ENCODE assay signal across 13 mouse cellular contexts in genomic region chr4:154497423-154498175, GRCm38 (mm10).
DNase-seq lines count a peak whose midpoint lies in the region; ATAC-seq and TF ChIP-seq lines count a peak whose summit lies in the region.
"Had no signal": no experiment of that assay in that cellular context is flagged by ENCODE, and none has a peak within 500 bp of the region (broad histone marks: within the 10 kb centered on the region; RNA-seq: fewer than 3 reads in every experiment).

No protein-coding gene starts in this region.

- H3K9ac ChIP-seq in lung, postnatal 0 days (replicated peaks; ENCODE audit: low read depth): no peak overlapping the region
- no peak overlapping the region for H3K9ac ChIP-seq in intestine, postnatal 0 days (ENCODE audit: low read depth, low read length)
- H3K9ac ChIP-seq in stomach, embryonic 16.5 days (ENCODE audit: low read length): peak overlapping the region; percentile 26; the same call in 1 of the 2 replicates

- H3K36me3 ChIP-seq in heart, embryonic 10.5 days: no peaks in the 10 kb centered on the region
- no peaks in the 10 kb centered on the region for H3K36me3 ChIP-seq in lung, postnatal 0 days (ENCODE audit: insufficient read depth, low read length)
- H3K36me3 ChIP-seq in intestine, postnatal 0 days (ENCODE audit: control insufficient read depth, insufficient read depth): no peaks in the 10 kb centered on the region
- no peaks in the 10 kb centered on the region for H3K36me3 ChIP-seq in stomach, embryonic 16.5 days (ENCODE audit: control insufficient read depth, insufficient read depth, low read length)

- no peak for DNase-seq in heart, embryonic 10.5 days (ENCODE audit: low spot score)
- no peak for DNase-seq in heart, adult 11 months
- DNase-seq in lung, postnatal 0 days (ENCODE audit: low spot score): no peak
- no peak for DNase-seq in lung, adult 18-20 months
- no peak for DNase-seq in urinary bladder, adult 2 months (ENCODE audit: low spot score)
- DNase-seq in cerebellum, adult 18-20 months: no peak
- DNase-seq: thymus, postnatal 36 days had no signal

- 0 out of 2 replicates have a peak, but pooled peaks have one; percentile 5 for ATAC-seq in lung, postnatal 0 days
- ATAC-seq in intestine, postnatal 0 days: peak; percentile 26
- peak; percentile 48; the same call in 1 of the 2 replicates for ATAC-seq in stomach, embryonic 16.5 days (ENCODE audit: insufficient read depth, low FRiP score)
- ATAC-seq: CD4-positive, CD25-positive, alpha-beta regulatory T cell, adult 4 months had no signal

- 59% methylated on average over 4 of the region's 4 CpGs for WGBS in heart, embryonic 10.5 days
- WGBS in lung, postnatal 0 days: 47% methylated on average over 4 of the region's 4 CpGs
- 45% methylated on average over 4 of the region's 4 CpGs for WGBS in intestine, postnatal 0 days
- WGBS in stomach, embryonic 16.5 days: 68% methylated on average over 4 of the region's 4 CpGs

- TF ChIP-seq EP300 in lung, postnatal 0 days (IDR thresholded peaks at IDR 0.05): no peak

- no peak overlapping the region for H3K4me2 ChIP-seq in lung, postnatal 0 days (replicated peaks; ENCODE audit: low read depth, low read length)
- no peak overlapping the region; the same call in 1 of the 2 replicates for H3K4me2 ChIP-seq in intestine, postnatal 0 days (replicated peaks; ENCODE audit: low read depth)
- H3K4me2 ChIP-seq in stomach, embryonic 16.5 days (ENCODE audit: low read depth, low read length): no peak overlapping the region

- TF ChIP-seq CTCF in lung, postnatal 0 days (IDR thresholded peaks at IDR 0.05): no peak
- no peak for TF ChIP-seq CTCF in intestine, postnatal 0 days (IDR thresholded peaks at IDR 0.05; ENCODE audit: low read depth)

- peaks cover 44% of the 10 kb centered on the region; the same call in 1 of the 2 replicates for H3K27me3 ChIP-seq in heart, embryonic 10.5 days (ENCODE audit: insufficient read depth, poor library complexity, severe bottlenecking)
- H3K27me3 ChIP-seq in lung, postnatal 0 days (replicated peaks; ENCODE audit: insufficient read depth, low read length): 0 out of 2 replicates have a peak, but pooled peaks cover 1% of the 10 kb centered on the region
- H3K27me3 ChIP-seq in intestine, postnatal 0 days (replicated peaks; ENCODE audit: control insufficient read depth, insufficient read depth, low read length): no peaks in the 10 kb centered on the region
- no peaks in the 10 kb centered on the region for H3K27me3 ChIP-seq in stomach, embryonic 16.5 days (ENCODE audit: control insufficient read depth, insufficient read depth, low read length)

- H3K27ac ChIP-seq in heart, embryonic 10.5 days: peak overlapping the region; percentile 81
- 0 out of 2 replicates have a peak overlapping the region, but pooled peaks have one; percentile 32 for H3K27ac ChIP-seq in lung, postnatal 0 days (ENCODE audit: low read length)
- H3K27ac ChIP-seq in intestine, postnatal 0 days (ENCODE audit: low read depth, low read length): peak overlapping the region; percentile 73
- H3K27ac ChIP-seq in stomach, embryonic 16.5 days (ENCODE audit: low read length): peak overlapping the region; percentile 92
- H3K27ac ChIP-seq: hindbrain, postnatal 0 days had no signal

- H3K9me3 ChIP-seq in heart, embryonic 10.5 days: no peaks in the 10 kb centered on the region
- no peaks in the 10 kb centered on the region for H3K9me3 ChIP-seq in lung, postnatal 0 days (ENCODE audit: low read length)
- H3K9me3 ChIP-seq in intestine, postnatal 0 days (ENCODE audit: control insufficient read depth): no peaks in the 10 kb centered on the region
- no peaks in the 10 kb centered on the region for H3K9me3 ChIP-seq in stomach, embryonic 16.5 days (replicated peaks; ENCODE audit: control insufficient read depth, low read length)
- H3K9me3 ChIP-seq: megakaryocyte, embryonic 14.5 days had no signal

- no peak overlapping the region for H3K4me3 ChIP-seq in heart, embryonic 10.5 days
- no peak overlapping the region for H3K4me3 ChIP-seq in lung, postnatal 0 days (ENCODE audit: low read depth, low read length)
- H3K4me3 ChIP-seq in intestine, postnatal 0 days (ENCODE audit: low read depth, low read length): no peak overlapping the region
- no peak overlapping the region for H3K4me3 ChIP-seq in stomach, embryonic 16.5 days (replicated peaks; ENCODE audit: low read length)
- H3K4me3 ChIP-seq: erythroblast, embryonic 14.5 days; megakaryocyte, embryonic 14.5 days had no signal

- peaks cover 89% of the 10 kb centered on the region for H3K4me1 ChIP-seq in heart, embryonic 10.5 days
- peaks cover 12% of the 10 kb centered on the region for H3K4me1 ChIP-seq in lung, postnatal 0 days (ENCODE audit: insufficient read depth, low read depth, low read length)
- peaks cover 27% of the 10 kb centered on the region for H3K4me1 ChIP-seq in intestine, postnatal 0 days (replicated peaks; ENCODE audit: control insufficient read depth, insufficient read depth, low read length)
- peaks cover 68% of the 10 kb centered on the region for H3K4me1 ChIP-seq in stomach, embryonic 16.5 days (ENCODE audit: control insufficient read depth, insufficient read depth, low read length)
- H3K4me1 ChIP-seq: megakaryocyte, embryonic 14.5 days had no signal

Comparison
In these comparisons a context has a peak if more than half of its experiments do, and no peak if none do; other contexts are left out.
1. H3K27ac ChIP-seq: peak in every context shown above with its lines; median percentile 92 in stomach, embryonic 16.5 days; 81 in heart, embryonic 10.5 days; 73 in intestine, postnatal 0 days; 32 in lung, postnatal 0 days.